Mouse (Mus musculus) right cerebral cortex, postnatal 4 days (tissue): ENCODE data around the gene Rbl2.

Experiments
- DNase-seq: peaks from one replicate; pipeline ENCODE4 v3.0.0-alpha.2; 2022

The Rbl2 gene

GRCm38 (mm10) chr8:91069834-91070233, at the start of gene Rbl2:
Gene Rbl2 (plus strand): TSS chr8:91070057.
- DNase-seq: peak; percentile 88

- DNase-seq: no peak
These were observed 35.4 kb upstream of the Rbl2 start for GRCm38 (mm10) chr8:91034417-91034816.

- no peak for DNase-seq
These were observed 33.0 kb upstream of the Rbl2 start for GRCm38 (mm10) chr8:91036905-91037304.

GRCm38 (mm10) chr8:91038637-91039036, 31.2 kb upstream of the Rbl2 start:
- DNase-seq: no peak

GRCm38 (mm10) chr8:91046370-91046769, 23.5 kb upstream of the Rbl2 start:
- no peak for DNase-seq

- peak; percentile 76 for DNase-seq
These were observed 18.8 kb upstream of the Rbl2 start for GRCm38 (mm10) chr8:91051037-91051436.

GRCm38 (mm10) chr8:91054418-91054817, 15.4 kb upstream of the Rbl2 start:
- no peak for DNase-seq

GRCm38 (mm10) chr8:91056848-91057247, 13.0 kb upstream of the Rbl2 start:
- DNase-seq: no peak

GRCm38 (mm10) chr8:91059086-91059578, 10.7 kb upstream of the Rbl2 start:
- no peak for DNase-seq

- DNase-seq: no peak
These were observed 9.9 kb upstream of the Rbl2 start for GRCm38 (mm10) chr8:91059884-91060510.

- no peak for DNase-seq
These were observed 9.0 kb upstream of the Rbl2 start for GRCm38 (mm10) chr8:91060555-91061471.

- DNase-seq: no peak
These were observed 4.7 kb upstream of the Rbl2 start for GRCm38 (mm10) chr8:91065179-91065578.

GRCm38 (mm10) chr8:91069407-91069806, 450 bp upstream of the Rbl2 start:
- peak; percentile 22 for DNase-seq

GRCm38 (mm10) chr8:91070275-91070859, 510 bp downstream of the Rbl2 start:
- peak; percentile 52 for DNase-seq

- no peak for DNase-seq
These were observed 7.4 kb downstream of the Rbl2 start for GRCm38 (mm10) chr8:91077077-91077867.

GRCm38 (mm10) chr8:91079678-91080077, 9.8 kb downstream of the Rbl2 start:
- no peak for DNase-seq

GRCm38 (mm10) chr8:91081911-91082310, 12.1 kb downstream of the Rbl2 start:
- DNase-seq: no peak

- DNase-seq: no peak
These were observed 12.6 kb downstream of the Rbl2 start for GRCm38 (mm10) chr8:91082428-91082827.

- no peak for DNase-seq
These were observed 18.6 kb downstream of the Rbl2 start for GRCm38 (mm10) chr8:91088452-91088851.

- DNase-seq: no peak
These were observed 19.7 kb downstream of the Rbl2 start for GRCm38 (mm10) chr8:91089601-91090000.

GRCm38 (mm10) chr8:91094135-91094534, 24.3 kb downstream of the Rbl2 start:
- no peak for DNase-seq

- no peak for DNase-seq
These were observed 28.2 kb downstream of the Rbl2 start for GRCm38 (mm10) chr8:91098106-91098505.

- no peak for DNase-seq
These were observed 36.4 kb downstream of the Rbl2 start for GRCm38 (mm10) chr8:91106271-91106670.
